Mouse (Mus musculus) cortical plate, adult 2 months (tissue): ENCODE data around the gene Lrrc40.

Experiments used
- CTCF ChIP-seq: fragments of 200-500 bp; IDR thresholded peaks from 2 replicates; pipeline ENCODE4 v1.5.1; 2011; ENCODE audit warnings: mild to moderate bottlenecking, control low read depth, low read length; ENCODE audit not compliant: insufficient read depth; ENCODE audit errors: extremely low read depth
- POLR2A ChIP-seq: fragments of 200-500 bp; IDR thresholded peaks from 2 replicates; pipeline ENCODE4 v1.6.1; 2011; ENCODE audit warnings: mild to moderate bottlenecking, low read length, control low read depth; ENCODE audit not compliant: insufficient read depth; ENCODE audit errors: extremely low read depth

DNA sequence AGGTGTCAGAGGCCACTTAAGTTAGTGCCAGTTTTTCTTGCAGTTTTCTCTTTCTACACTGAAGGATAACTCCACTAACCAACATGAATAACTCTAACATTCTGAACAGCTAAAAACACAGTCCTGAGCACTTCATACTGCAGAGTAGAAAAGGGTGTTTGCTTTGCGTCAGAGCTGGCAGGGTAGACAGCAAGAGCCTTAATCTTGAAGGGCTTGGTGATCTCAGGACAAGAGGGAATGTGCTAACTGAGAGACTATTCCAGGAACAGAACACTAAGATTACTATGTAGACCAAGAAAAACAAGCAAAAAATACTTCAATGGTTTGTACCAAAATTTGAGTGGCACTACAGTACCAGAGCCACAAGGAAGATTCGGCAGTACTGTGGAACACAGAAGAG lies 38.5 kb downstream of the Lrrc40 start:
- no peak for TF ChIP-seq CTCF
- TF ChIP-seq POLR2A: no peak
